Mouse (Mus musculus) left cerebral cortex, adult 2 months (tissue): ENCODE results near the gene Fgfr2. TPM values are rescaled to one million over a fixed set of nuclear protein-coding genes. Genes with fewer than 3 reads are reported as not detected.

Experiments
- DNase-seq, 2 experiments: peaks; one replicate each; pipeline ENCODE4 v3.0.0; 2021 to 2022; ENCODE audit warnings: low spot score in 2 of 2, mixed read lengths in 1 of 2; ENCODE audit errors: extremely low spot score in 1 of 2
- H3K27ac ChIP-seq: fragments of 200-600 bp; 2 replicates; pipeline ENCODE4 v1.8.1; 2022
- H3K4me3 ChIP-seq: fragments of 200-600 bp; 2 replicates; pipeline ENCODE4 v1.8.1; 2022
- CTCF ChIP-seq: fragments of 200-600 bp; IDR thresholded peaks from 2 replicates; pipeline ENCODE4 v1.8.1; 2022; ENCODE audit warnings: antibody characterized with exemption, mild to moderate bottlenecking, moderate library complexity
- intact Hi-C: fragments of 180-260 bp; cut with DNase I; formaldehyde crosslinking; loops from one replicate; pipeline ENCODE4 v1.15.1; 2025
- total RNA-seq, 2 experiments: library from RNA; stranded (reverse); gene quantifications; 2 replicates each; pipeline ENCODE4 v1.2.3; 2021

The Fgfr2 gene
- total RNA-seq, 2 experiments from 2014 or later: 47.3 to 47.4 TPM

DNA sequence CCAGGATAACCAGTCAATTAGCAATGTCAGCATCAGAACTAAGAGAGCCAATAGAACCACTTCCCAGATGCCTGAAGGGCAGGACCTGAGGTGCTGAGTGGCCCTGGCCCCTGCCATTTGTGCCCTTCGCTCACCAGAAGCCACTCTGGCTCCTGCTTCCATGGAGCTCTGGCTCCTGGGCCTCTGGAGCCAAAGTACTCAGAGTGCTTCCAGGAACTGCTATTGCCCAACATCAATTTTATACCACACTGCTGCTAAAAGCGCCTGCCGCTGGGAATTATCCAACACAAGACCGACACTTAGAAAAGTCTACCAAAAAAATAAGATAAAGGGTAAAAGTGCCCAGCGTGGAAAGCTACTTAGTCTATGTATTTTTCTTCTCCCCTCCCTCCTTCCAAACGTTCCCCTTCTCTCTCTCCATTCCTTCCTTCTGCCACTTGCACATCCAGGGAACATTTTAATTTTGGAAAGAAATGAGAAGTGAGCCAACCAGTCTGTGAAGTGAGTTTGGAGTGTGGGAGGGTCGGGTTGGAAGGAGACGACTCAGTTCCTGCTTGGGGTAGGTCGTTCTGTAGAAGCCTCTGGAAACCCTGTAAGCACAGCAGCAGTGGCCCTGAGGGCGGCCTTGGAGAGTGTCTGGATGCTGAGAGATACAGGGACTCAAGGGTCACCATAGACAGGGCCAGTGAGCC is 1216.5 kb downstream of the Fgfr2 start:
- DNase-seq: no peak
- Histone ChIP-seq H3K27ac (peak overlapping the region; percentile 73), H3K4me3 (no peak overlapping the region)
- no peak for TF ChIP-seq CTCF
- intact Hi-C loops: loop anchor here (2.0 to 5.0 kb wide), 2 partner anchors 46 to 60 kb away; partner anchors contain the start of gene Gpr26

- intact Hi-C loops: loop anchor here (1.0 to 2.0 kb wide), 4 partner anchors 67 to 652 kb away; partner anchors contain the start of gene Gpr26
- peak; percentile 72 to 74 for DNase-seq
- H3K27ac ChIP-seq: peak overlapping the region; percentile 82
- TF ChIP-seq CTCF: peak; percentile 85
- H3K4me3 ChIP-seq: no peak overlapping the region
Observed at GRCm38 (mm10) chr7:131899356-131899755, 1223.8 kb downstream of the Fgfr2 start.

DNA sequence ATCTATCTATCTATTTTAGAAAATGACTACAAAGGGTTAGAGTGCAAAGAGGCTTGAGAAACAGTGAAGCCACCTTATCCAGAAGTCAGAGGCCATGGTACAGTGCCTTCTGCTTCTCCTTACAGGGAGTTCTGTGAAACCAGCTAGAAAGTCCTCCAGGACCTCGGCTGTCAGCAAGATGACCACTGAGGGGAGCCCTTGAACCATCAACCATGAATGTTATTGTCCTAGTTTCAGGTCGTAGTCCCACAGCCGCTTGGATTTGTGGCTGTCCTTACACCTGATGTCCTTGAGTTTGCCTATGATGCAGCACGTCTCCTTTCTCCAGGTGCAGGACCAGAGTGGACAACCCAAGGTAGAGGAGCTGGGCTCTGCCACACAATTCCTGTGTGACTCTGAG is 1225.9 kb downstream of the Fgfr2 start:
- TF ChIP-seq CTCF: peak; percentile 55
- Histone ChIP-seq H3K27ac (no peak overlapping the region), H3K4me3 (no peak overlapping the region)
- intact Hi-C loops: loop anchor here (2.0 kb wide), 1 partner anchor 576 kb away; no protein-coding TSS in a partner anchor
- DNase-seq: peak; percentile 24 to 48

- Histone ChIP-seq H3K27ac (no peak overlapping the region), H3K4me3 (no peak overlapping the region)
- no peak for DNase-seq
- no peak for TF ChIP-seq CTCF
- intact Hi-C loops: loop anchor here (1.0 to 10.0 kb wide), 6 partner anchors 136 to 511 kb away; partner anchors contain the start of gene Pstk
Observed at GRCm38 (mm10) chr7:131882824-131883223, 1240.3 kb downstream of the Fgfr2 start.

DNA sequence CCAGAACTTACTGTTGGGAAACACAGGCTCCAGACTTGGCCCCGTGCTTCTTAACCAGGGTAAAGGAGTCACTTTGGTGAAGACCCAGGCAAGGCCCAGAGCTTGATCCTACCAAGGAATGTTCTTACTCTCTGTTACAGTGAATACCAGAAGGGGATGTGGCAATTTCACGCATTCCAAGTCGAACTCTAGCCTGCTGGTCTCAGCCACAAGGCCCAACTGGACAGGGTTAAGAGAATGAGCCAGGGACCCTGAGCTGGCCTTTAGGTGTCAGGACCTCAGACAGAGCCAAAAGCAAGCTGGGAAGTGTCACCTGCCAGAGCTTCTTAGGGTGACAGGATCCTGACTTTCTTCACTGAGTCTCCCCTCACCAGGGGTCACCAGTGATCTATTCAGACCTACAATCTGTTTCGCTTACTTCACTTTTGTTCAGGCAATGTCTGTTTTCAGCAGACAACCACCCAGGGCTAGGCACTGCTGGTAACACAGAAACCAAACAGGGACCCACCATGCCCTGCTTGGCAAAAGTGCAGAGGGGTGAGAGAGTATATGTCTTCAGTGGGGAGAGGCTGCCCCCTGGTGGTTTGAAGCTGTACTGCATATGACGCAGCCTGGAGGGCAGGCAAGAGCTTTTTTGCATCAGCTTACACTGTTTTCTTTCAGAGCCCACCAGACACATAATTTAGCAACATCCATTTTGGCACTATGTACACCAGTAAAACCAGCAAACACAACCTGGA is 1241.1 kb downstream of the Fgfr2 start:
- no peak overlapping the region for H3K4me3 ChIP-seq
- no peak overlapping the region for H3K27ac ChIP-seq
- peak; percentile 68 to 84 for DNase-seq
- TF ChIP-seq CTCF: peak; percentile 96
- intact Hi-C loops: loop anchor here (1.0 to 10.0 kb wide), 6 partner anchors 135 to 510 kb away; partner anchors contain the start of gene Pstk

DNA sequence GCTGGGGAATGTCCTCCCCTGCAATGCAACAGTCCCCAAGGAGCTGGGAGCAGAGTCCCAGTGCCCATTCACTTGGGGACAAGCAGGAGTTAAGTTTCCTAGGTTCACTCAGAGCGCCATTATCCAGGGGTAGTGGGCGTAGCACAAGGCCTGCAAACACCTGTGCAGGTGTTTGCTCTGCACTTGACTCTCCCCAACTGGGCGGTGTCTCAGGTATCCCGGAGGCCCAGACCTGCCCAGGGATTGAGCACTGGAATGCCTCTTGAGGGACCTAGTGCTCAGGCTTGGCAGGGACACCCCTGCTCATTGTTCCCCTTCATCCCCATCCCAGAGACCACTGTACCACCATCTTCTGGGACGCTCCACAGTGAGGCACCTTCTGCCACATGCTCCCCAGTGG is 1243.0 kb downstream of the Fgfr2 start:
- Histone ChIP-seq H3K4me3 (no peak overlapping the region), H3K27ac (no peak overlapping the region)
- no peak for DNase-seq
- intact Hi-C loops: loop anchor here (5.0 to 10.0 kb wide), 4 partner anchors 133 to 508 kb away; partner anchors contain the start of gene Pstk
- no peak for TF ChIP-seq CTCF

- Histone ChIP-seq H3K27ac (no peak overlapping the region), H3K4me3 (no peak overlapping the region)
- no peak for DNase-seq
- intact Hi-C loops: no loop called here
- no peak for TF ChIP-seq CTCF
Observed at GRCm38 (mm10) chr7:131878846-131879245, 1244.3 kb downstream of the Fgfr2 start.

DNA sequence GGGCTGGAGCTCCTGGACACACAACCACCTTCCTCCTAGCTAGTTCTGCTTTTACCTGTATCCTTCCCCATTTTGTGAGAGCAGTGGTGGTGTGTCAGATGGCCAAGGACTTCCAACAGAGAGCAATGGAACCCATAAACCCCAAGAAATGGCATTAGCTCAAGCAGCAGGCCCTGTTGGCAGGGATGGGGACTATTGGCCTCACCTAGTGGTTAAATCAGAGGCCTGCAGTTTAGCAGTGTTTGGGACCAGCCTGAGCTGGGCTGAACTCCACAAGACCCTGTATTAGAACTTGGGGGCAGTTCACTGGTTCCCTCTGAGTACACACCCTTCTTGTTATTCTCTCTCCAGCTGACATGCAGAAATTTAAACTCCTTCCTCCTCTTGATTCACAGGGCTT is 1262.0 kb downstream of the Fgfr2 start:
- no peak for DNase-seq
- Histone ChIP-seq H3K27ac (no peak overlapping the region), H3K4me3 (no peak overlapping the region)
- intact Hi-C loops: no loop called here
- TF ChIP-seq CTCF: peak; percentile 16

- DNase-seq: no peak
- intact Hi-C loops: loop anchor here (5.0 to 10.0 kb wide), 2 partner anchors 78 to 191 kb away; no protein-coding TSS in a partner anchor
- peak overlapping the region; percentile 76 for H3K27ac ChIP-seq
- no peak for TF ChIP-seq CTCF
- no peak overlapping the region for H3K4me3 ChIP-seq
Observed at GRCm38 (mm10) chr7:131855641-131856040, 1267.5 kb downstream of the Fgfr2 start.

DNA sequence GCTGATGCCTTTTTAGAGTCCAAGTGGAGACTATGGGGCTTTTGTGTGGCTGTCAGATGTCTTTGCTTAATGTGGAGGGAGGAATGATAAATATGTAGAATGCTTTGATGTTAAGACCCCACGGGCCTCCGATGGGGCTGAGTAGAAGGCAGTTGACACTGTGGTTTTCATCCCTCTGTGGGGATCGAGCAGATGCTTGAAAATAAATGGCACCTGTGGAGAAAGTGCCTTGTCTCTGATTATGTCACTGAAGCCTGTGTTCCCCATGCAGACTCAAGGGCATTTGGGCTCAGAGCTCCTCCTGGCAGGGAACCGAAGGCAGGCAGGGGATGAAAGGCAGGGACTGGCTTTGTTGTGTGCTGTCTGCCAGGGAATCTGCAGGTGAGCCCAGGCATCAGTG is 1272.6 kb downstream of the Fgfr2 start:
- no peak for TF ChIP-seq CTCF
- Histone ChIP-seq H3K27ac (no peak overlapping the region), H3K4me3 (no peak overlapping the region)
- DNase-seq: no peak
- intact Hi-C loops: loop anchor here (10.0 kb wide), 1 partner anchor 186 kb away; no protein-coding TSS in a partner anchor

GRCm38 (mm10) chr7:131846066-131846905 is 1276.9 kb downstream of the Fgfr2 start:
- no peak overlapping the region for H3K27ac ChIP-seq
- intact Hi-C loops: no loop called here
- DNase-seq: no peak
- TF ChIP-seq CTCF: no peak
- no peak overlapping the region for H3K4me3 ChIP-seq
